Mouse (Mus musculus) bone marrow, adult 2 months (tissue): ENCODE measurements around the gene Tbxas1.

ENCODE experiments used
- CTCF ChIP-seq: fragments of 200-500 bp; IDR thresholded peaks from 2 replicates; pipeline ENCODE4 v1.5.1; 2011; ENCODE audit warnings: low read length, control low read depth; ENCODE audit not compliant: control insufficient read depth, insufficient read depth
- POLR2A ChIP-seq: fragments of 200-500 bp; IDR thresholded peaks from 2 replicates; pipeline ENCODE4 v1.6.1; 2011; ENCODE audit warnings: low read depth, mild to moderate bottlenecking, control low read depth, low read length, borderline replicate concordance; ENCODE audit not compliant: control insufficient read depth

DNA sequence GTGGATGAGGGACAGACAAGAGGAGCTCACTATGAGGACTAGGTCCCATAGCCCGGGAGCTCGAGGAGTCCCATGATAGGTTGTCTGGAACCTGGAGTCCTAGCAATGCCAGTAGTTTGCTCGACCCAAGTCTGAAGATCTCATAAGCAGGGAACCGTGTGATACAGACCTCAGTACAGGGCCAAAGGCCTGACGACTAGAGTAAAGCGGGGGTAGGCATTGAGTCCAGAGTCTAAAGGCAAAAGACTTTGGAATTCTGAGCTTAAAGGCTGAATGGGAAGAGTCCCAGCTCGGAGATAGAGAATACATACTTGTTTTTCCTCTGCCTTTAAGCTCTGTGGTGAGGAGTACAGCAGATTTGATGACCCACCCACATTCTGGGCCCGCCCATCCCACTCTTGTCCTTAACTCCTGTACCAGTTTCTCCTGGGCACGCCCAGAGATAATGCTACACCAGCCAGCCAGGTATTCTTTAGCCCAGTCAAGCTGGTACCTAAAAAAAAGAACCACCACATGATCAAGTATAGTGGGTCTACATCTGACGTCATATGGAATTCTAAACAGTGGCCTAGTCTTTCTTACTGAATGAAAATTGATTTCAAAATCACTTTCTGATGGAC lies 27.7 kb downstream of the Tbxas1 start:
- TF ChIP-seq CTCF (no peak), POLR2A (no peak)
